Mouse (Mus musculus) limb, embryonic 14.5 days (tissue): ENCODE results near the gene Romo1. TPM values are rescaled to one million over a fixed set of nuclear protein-coding genes. Genes with fewer than 3 reads are reported as not detected.
A peak's percentile ranks its signal among the peaks of the same experiment; 100 is the strongest.

ENCODE experiments used
- ATAC-seq: fragments of 200-750 bp; cut with Nextera tagmentation; 2 replicates; pipeline ENCODE4 v1.8.0; 2017; ENCODE audit warnings: low read depth, moderate number of reproducible peaks, moderate TSS enrichment; ENCODE audit not compliant: low FRiP score
- DNase-seq: peaks from one replicate; pipeline ENCODE4 v3.0.0-alpha.2; 2015; ENCODE audit warnings: low spot score
- H3K27ac ChIP-seq: fragments of 300-500 bp; sonication (generic); replicated peaks from 2 replicates; pipeline ENCODE4 v1.5.1; 2014; ENCODE audit warnings: low read depth, mild to moderate bottlenecking, low read length, moderate library complexity, mixed read lengths
- H3K27me3 ChIP-seq: fragments of 300-500 bp; sonication (generic); 2 replicates; pipeline ENCODE4 v1.6.1; 2014; ENCODE audit warnings: low read length, mixed read lengths; ENCODE audit not compliant: control insufficient read depth, insufficient read depth
- H3K36me3 ChIP-seq: fragments of 300-500 bp; sonication (generic); 2 replicates; pipeline ENCODE4 v1.6.1; 2014; ENCODE audit warnings: mild to moderate bottlenecking, low read length, moderate library complexity, mixed read lengths; ENCODE audit not compliant: control insufficient read depth, insufficient read depth
- H3K4me1 ChIP-seq: fragments of 300-500 bp; sonication (generic); 2 replicates; pipeline ENCODE4 v1.6.1; 2014; ENCODE audit warnings: antibody characterized with exemption, low read length, mixed read lengths; ENCODE audit not compliant: control insufficient read depth, insufficient read depth
- H3K4me2 ChIP-seq: fragments of 300-500 bp; sonication (generic); replicated peaks from 2 replicates; pipeline ENCODE4 v1.6.1; 2014; ENCODE audit warnings: low read depth, mild to moderate bottlenecking, low read length, moderate library complexity; ENCODE audit not compliant: severe bottlenecking
- H3K4me3 ChIP-seq: fragments of 300-500 bp; sonication (generic); replicated peaks from 2 replicates; pipeline ENCODE4 v1.5.1; 2014; ENCODE audit warnings: low read length
- H3K9ac ChIP-seq: fragments of 300-500 bp; sonication (generic); 2 replicates; pipeline ENCODE4 v1.6.1; 2014; ENCODE audit warnings: mild to moderate bottlenecking, low read depth, low read length, moderate library complexity; ENCODE audit not compliant: severe bottlenecking
- H3K9me3 ChIP-seq: fragments of 300-500 bp; sonication (generic); 2 replicates; pipeline ENCODE4 v1.6.1; 2016; ENCODE audit warnings: low read length; ENCODE audit not compliant: control insufficient read depth
- POLR2A ChIP-seq: fragments of 200-500 bp; IDR thresholded peaks from 2 replicates; pipeline ENCODE4 v1.8.0; 2012; ENCODE audit warnings: inconsistent platforms, mild to moderate bottlenecking, moderate library complexity, borderline replicate concordance; ENCODE audit not compliant: insufficient read depth, insufficient read length; ENCODE audit errors: extremely low read depth
- WGBS: fragments of 180-500 bp; shearing (Covaris S2); extraction: QIAGEN DNeasy Blood & Tissue Kit; methylation state at CpG from one replicate; pipeline ENCODE4 v1.1.7; 2014; 5-methylcytosine and 5-hydroxymethylcytosine counted together
- polyA plus RNA-seq, 2 experiments: library from polyadenylated mRNA; depleted of rRNA in 1 of 2; stranded (reverse) in 1 of 2; unstranded in 1 of 2; fragments of >200 nt; fragmentation: Nextera tagmentation in 1 of 2; extraction: Ambion mirVana in 1 of 2; gene quantifications; 2 replicates each; pipeline versions ENCODE4 v1.2.1 to v1.2.3; 2012 to 2014

The Romo1 gene
- polyA plus RNA-seq, 2 experiments, result 312 to 435 TPM

DNA sequence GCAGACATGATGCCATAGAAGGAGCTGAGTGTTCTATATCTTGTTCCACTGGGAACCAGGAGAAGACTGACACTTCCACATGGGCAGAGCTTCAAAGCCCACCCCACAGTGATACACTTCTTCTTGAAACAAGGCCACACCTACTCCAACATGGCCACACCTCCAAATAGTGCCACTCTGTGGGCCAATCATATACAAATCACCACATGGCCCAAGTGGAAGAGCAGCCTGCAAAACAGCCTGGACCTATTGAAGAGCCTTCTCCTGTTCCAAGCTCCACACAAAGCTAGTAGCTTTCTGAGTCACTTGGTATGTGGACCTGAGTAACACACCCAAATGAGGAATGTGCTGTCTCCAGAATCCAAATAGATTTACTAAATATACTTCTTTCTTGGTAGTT is 24.3 kb upstream of the Romo1 start:
- no peak overlapping the region for H3K27ac ChIP-seq
- H3K4me3 ChIP-seq, result no peak overlapping the region
- no peaks in the 10 kb centered on the region for H3K9me3 ChIP-seq
- no peak overlapping the region for H3K9ac ChIP-seq
- DNase-seq (no peak), ATAC-seq (no peak)
- no peaks in the 10 kb centered on the region for H3K4me1 ChIP-seq
- peaks cover 8% of the 10 kb centered on the region; the same call in 1 of the 2 replicates for H3K36me3 ChIP-seq
- H3K27me3 ChIP-seq, result no peaks in the 10 kb centered on the region
- no peak for TF ChIP-seq POLR2A
- no peak overlapping the region for H3K4me2 ChIP-seq

DNA sequence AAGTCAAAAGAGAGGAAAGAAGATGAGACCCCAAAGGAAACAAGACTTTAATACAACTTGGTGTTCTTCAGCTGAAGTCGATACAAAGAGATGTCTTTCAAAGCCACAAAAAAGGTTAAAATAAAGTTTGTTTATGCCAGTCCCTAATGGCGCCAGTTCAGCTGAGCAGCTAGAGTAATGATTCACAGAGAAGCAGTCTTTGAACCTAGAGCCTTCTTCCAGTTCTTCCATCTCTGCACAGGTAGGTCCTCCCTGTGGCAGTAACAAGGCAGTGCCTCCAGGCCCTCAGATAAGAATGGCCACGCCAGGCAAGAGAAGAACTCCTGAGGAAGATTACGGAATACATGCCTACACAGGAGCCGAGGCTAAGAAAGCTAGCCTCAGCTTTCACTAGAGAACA is 20.1 kb upstream of the Romo1 start:
- 91% methylated on average over 5 of the region's 5 CpGs for WGBS
- no peak overlapping the region for H3K4me3 ChIP-seq
- DNase-seq, result no peak
- ATAC-seq, result no peak
- H3K9ac ChIP-seq, result no peak overlapping the region
- H3K4me1 ChIP-seq, result no peaks in the 10 kb centered on the region
- H3K4me2 ChIP-seq, result no peak overlapping the region
- peaks cover 29% of the 10 kb centered on the region for H3K36me3 ChIP-seq
- H3K27ac ChIP-seq, result no peak overlapping the region
- no peak for TF ChIP-seq POLR2A
- no peaks in the 10 kb centered on the region for H3K27me3 ChIP-seq
- H3K9me3 ChIP-seq, result no peaks in the 10 kb centered on the region

DNA sequence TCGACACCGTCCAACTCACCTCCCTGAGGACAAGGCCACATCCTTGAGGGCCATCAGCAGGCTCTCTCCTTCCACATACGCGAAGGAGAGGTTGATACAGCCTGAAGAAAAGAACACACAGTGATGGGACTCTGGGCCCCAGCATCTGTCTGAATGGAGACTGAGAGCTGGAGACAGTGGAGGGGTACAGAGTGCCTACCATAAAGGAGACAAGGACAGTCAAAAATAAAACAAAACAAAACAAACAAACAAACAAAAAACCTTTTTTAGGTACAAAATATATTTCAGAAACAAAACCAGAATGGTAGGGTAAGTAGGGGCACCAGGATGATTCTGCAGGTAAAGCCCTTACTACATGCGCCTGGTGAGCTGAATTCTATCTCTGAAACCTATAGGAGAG is 16.8 kb upstream of the Romo1 start, which contains the start of gene Gm28036:
Gm28036 (minus strand) TSS at position 101 of the 400 bp plus-strand sequence.
- ATAC-seq, result no peak
- no peak within 1 kb of the TSS for H3K27ac ChIP-seq
- no peaks in the 10 kb centered on the region for H3K4me1 ChIP-seq
- no peaks in the 10 kb centered on the region for H3K9me3 ChIP-seq
- no peak within 1 kb of the TSS for H3K4me2 ChIP-seq
- H3K36me3 ChIP-seq, result peaks cover 31% of the 10 kb centered on the region
- H3K9ac ChIP-seq, result no peak within 1 kb of the TSS
- no peak for DNase-seq
- no peak within 1 kb of the TSS for H3K4me3 ChIP-seq
- no peak for TF ChIP-seq POLR2A
- 96% methylated on average over 5 of the region's 5 CpGs for WGBS
- no peaks in the 10 kb centered on the region for H3K27me3 ChIP-seq

DNA sequence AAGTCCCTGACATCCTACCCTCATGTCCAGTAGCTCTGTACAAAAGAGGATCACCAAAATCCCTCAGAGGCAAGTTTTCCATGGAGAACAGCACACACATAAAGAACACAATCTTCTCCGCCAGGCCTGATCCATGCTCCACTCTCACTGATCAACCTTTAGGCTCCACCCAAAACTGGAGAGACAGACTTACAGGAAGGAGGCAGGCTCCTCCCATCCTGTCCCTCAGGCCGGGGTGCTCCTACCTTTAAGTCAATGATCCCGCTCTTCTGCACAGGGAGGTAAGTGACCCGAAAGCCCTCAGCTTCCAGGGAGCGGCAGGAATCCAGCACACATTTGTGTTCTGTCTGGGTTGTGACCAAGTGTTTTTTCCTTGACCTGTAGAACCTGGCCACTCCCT is 9.7 kb upstream of the Romo1 start:
- Histone ChIP-seq H3K9me3 (no peaks in the 10 kb centered on the region), H3K27me3 (no peaks in the 10 kb centered on the region), H3K36me3 (no peaks in the 10 kb centered on the region), H3K4me3 (no peak overlapping the region), H3K4me1 (no peaks in the 10 kb centered on the region), H3K27ac (no peak overlapping the region), H3K4me2 (no peak overlapping the region), H3K9ac (no peak overlapping the region)
- ATAC-seq (no peak), DNase-seq (no peak)
- TF ChIP-seq POLR2A, result no peak
- 92% methylated on average over 5 of the region's 5 CpGs for WGBS

DNA sequence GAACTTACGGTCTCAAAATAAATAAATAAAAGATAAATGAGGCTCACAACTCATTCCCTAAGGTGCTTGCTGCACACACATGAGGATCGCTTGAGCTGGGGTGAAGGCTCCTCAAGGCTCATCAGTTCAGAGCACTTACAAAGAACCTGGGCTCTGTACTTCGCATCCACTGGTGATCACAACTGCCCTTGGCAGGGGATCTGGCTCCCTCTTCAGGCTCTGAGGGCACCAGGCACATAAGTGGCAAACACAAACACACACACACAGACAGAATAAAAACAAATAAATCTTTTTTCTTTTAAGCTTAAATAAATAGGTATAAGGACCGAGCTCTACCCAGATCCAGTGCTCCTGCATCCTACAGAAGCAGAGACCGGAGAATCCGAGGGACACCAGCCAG is 8.1 kb upstream of the Romo1 start:
- 91% methylated on average over 6 of the region's 6 CpGs for WGBS
- no peak for DNase-seq

GRCm38 (mm10) chr2:156142820-156143219 is 1.0 kb upstream of the Romo1 start:
- Histone ChIP-seq H3K36me3 (peaks cover 19% of the 10 kb centered on the region), H3K27me3 (no peaks in the 10 kb centered on the region), H3K9me3 (no peaks in the 10 kb centered on the region), H3K4me3 (peak overlapping the region; percentile 87; the same call in 1 of the 2 replicates), H3K4me1 (peaks cover 6% of the 10 kb centered on the region; the same call in 1 of the 2 replicates), H3K27ac (no peak overlapping the region), H3K9ac (no peak overlapping the region), H3K4me2 (peak overlapping the region; percentile 81)
- DNase-seq, result no peak
- no peak for TF ChIP-seq POLR2A
- ATAC-seq, result no peak
- 81% methylated on average over 2 of the region's 2 CpGs for WGBS

More for the DNA sequence above, 8.1 kb upstream of the Romo1 start:
- no peak overlapping the region for H3K9ac ChIP-seq
- H3K9me3 ChIP-seq, result no peaks in the 10 kb centered on the region
- no peak for ATAC-seq
- H3K4me3 ChIP-seq, result no peak overlapping the region
- H3K36me3 ChIP-seq, result no peaks in the 10 kb centered on the region
- no peaks in the 10 kb centered on the region for H3K4me1 ChIP-seq
- H3K27ac ChIP-seq, result no peak overlapping the region
- H3K27me3 ChIP-seq, result no peaks in the 10 kb centered on the region
- no peak overlapping the region for H3K4me2 ChIP-seq
- TF ChIP-seq POLR2A, result no peak
